Mouse (Mus musculus) brain, embryonic 14.5 days (tissue): Measurements from ENCODE around the gene Nr1i3.

Experiments used
- CTCF ChIP-seq: fragments of 200-500 bp; IDR thresholded peaks from 2 replicates; pipeline ENCODE4 v1.5.1; 2012; ENCODE audit warnings: inconsistent platforms, mild to moderate bottlenecking, moderate library complexity, borderline replicate concordance; ENCODE audit not compliant: insufficient read depth, insufficient read length; ENCODE audit errors: extremely low read depth
- POLR2A ChIP-seq: fragments of 200-500 bp; IDR thresholded peaks from 2 replicates; pipeline ENCODE4 v1.6.1; 2012; ENCODE audit warnings: mild to moderate bottlenecking, inconsistent platforms, borderline replicate concordance; ENCODE audit not compliant: poor library complexity, insufficient read depth, insufficient read length, severe bottlenecking; ENCODE audit errors: extremely low read depth

- TF ChIP-seq CTCF (no peak), POLR2A (no peak)
These were observed 36.3 kb downstream of the Nr1i3 start, which contains the start of gene Adamts4 for GRCm38 (mm10) chr1:171249913-171250600.
